Mouse (Mus musculus) C3H10T1/2 (cell line): ENCODE results near the gene Gm340. TPM values are rescaled to one million over a fixed set of nuclear protein-coding genes. Genes with fewer than 3 reads are reported as not detected.

ENCODE experiments used
- polyA plus RNA-seq, 2 experiments: library from polyadenylated mRNA; unstranded; fragments of >200 nt; fragmentation: generic; extraction: Trizol; gene quantifications; one replicate each; pipeline ENCODE4 v1.2.1; 2012; ENCODE audit warnings: missing spikeins in 2 of 2

Gm340 gene
- 1 to 10 TPM in 1 of 2 experiments, under 1 TPM in 1; 0.18 to 1.1 TPM for polyA plus RNA-seq

DNA sequence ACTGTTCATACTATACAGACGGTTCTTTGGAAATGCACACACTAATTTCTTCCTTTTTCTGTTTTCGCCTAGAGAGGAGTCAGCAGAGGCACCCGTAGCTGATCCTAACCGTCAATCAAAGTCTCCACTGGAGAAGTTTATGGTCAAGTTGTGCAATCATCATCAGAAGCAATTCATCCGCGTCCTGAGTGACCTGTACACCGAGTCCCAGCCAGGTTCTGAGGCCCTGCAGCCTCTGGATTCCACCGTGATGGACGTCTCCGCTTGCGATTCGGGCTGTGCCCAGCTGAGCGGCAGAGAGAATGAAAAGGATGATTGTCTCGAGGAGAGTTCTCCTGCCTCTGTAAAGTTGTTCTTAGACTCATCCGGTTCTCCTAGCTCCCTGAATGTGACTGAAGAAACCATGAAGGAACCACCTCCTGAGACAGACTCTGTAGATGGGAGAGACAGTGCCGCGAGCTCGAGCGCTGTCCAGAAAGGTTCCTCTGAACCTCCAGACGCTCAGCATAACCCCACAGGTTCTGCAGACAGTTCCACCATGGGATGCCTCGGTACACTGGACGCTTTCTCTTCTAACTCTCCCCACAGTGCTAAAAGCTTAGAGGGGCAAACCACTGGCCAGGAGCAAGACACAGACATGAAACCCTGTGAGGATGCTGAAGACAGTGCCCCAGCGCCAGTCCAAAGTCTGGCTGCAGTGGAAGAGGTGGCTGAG is at the start of gene Gm340:
Gene Gm340, plus strand, starts transcription at position 665 of the 715 bp plus-strand sequence.

Other genes starting within 250 kb of the Gm340 start
- not detected for gene Pik3ap1, start 197.3 kb upstream of the Gm340 start, polyA plus RNA-seq
- under 1 TPM; 0.09 to 0.38 TPM for gene Lcor, start 99.7 kb upstream of the Gm340 start, polyA plus RNA-seq
- gene Slit1, start 161.3 kb downstream of the Gm340 start, polyA plus RNA-seq, result not detected
- gene Arhgap19, start 219.7 kb downstream of the Gm340 start, polyA plus RNA-seq, result 10 to 100 TPM in 1 of 2 experiments, under 1 TPM in 1; 0.87 to 10.5 TPM
- 1 to 10 TPM in 1 of 2 experiments, under 1 TPM in 1; 0.11 to 3.5 TPM for gene Frat1, start 247.6 kb downstream of the Gm340 start, polyA plus RNA-seq